Mouse (Mus musculus): ENCODE measurements around the gene Fgfr2. TPM values are rescaled to one million over a fixed set of nuclear protein-coding genes. Genes with fewer than 3 reads are reported as not detected.
A peak's percentile ranks its signal among the peaks of the same experiment; 100 is the strongest.

Fgfr2 gene
- polyA plus RNA-seq, 1 experiment from 2014 or later: 20.3 TPM

GRCm38 (mm10) chr7:130731792-130732191, 2391.4 kb downstream of the Fgfr2 start:
- Histone ChIP-seq H3K4me1 (ENCODE audit: control insufficient read depth, insufficient read depth, low read length) (peaks cover 10% of the 10 kb centered on the region), H3K4me2 (ENCODE audit: low read depth, low read length) (no peak overlapping the region), H3K9me3 (replicated peaks; ENCODE audit: control insufficient read depth, low read length) (no peaks in the 10 kb centered on the region), H3K9ac (ENCODE audit: low read length) (no peak overlapping the region), H3K4me3 (ENCODE audit: low read length) (no peak overlapping the region), H3K27ac (ENCODE audit: low read length) (no peak overlapping the region), H3K27me3 (ENCODE audit: control insufficient read depth, insufficient read depth, low read length) (no peaks in the 10 kb centered on the region), H3K36me3 (ENCODE audit: control insufficient read depth, insufficient read depth) (peaks cover 35% of the 10 kb centered on the region)
- no peak for ATAC-seq (replicated peaks; ENCODE audit: extremely low read depth, insufficient read depth, low FRiP score)
- WGBS: 85% methylated on average over 7 of the region's 7 CpGs

GRCm38 (mm10) chr7:130727560-130727959, 2395.6 kb downstream of the Fgfr2 start:
- Histone ChIP-seq H3K27me3 (ENCODE audit: control insufficient read depth, insufficient read depth, low read length) (no peaks in the 10 kb centered on the region), H3K9me3 (replicated peaks; ENCODE audit: control insufficient read depth, low read length) (no peaks in the 10 kb centered on the region), H3K4me1 (ENCODE audit: control insufficient read depth, insufficient read depth, low read length) (peaks cover 22% of the 10 kb centered on the region), H3K9ac (ENCODE audit: low read length) (no peak overlapping the region), H3K36me3 (ENCODE audit: control insufficient read depth, insufficient read depth) (peaks cover 12% of the 10 kb centered on the region; the same call in 1 of the 2 replicates), H3K4me3 (ENCODE audit: low read length) (no peak overlapping the region), H3K27ac (ENCODE audit: low read length) (peak overlapping the region; percentile 54), H3K4me2 (ENCODE audit: low read depth, low read length) (no peak overlapping the region; the same call in 1 of the 2 replicates)
- WGBS: 82% methylated on average over 4 of the region's 4 CpGs
- ATAC-seq (replicated peaks; ENCODE audit: extremely low read depth, insufficient read depth, low FRiP score): no peak

- WGBS: 40% methylated on average over 8 of the region's 8 CpGs
- Histone ChIP-seq H3K4me1 (ENCODE audit: control insufficient read depth, insufficient read depth, low read length) (peaks cover 27% of the 10 kb centered on the region), H3K36me3 (ENCODE audit: control insufficient read depth, insufficient read depth) (peaks cover 12% of the 10 kb centered on the region; the same call in 1 of the 2 replicates), H3K9me3 (replicated peaks; ENCODE audit: control insufficient read depth, low read length) (no peaks in the 10 kb centered on the region), H3K27me3 (ENCODE audit: control insufficient read depth, insufficient read depth, low read length) (no peaks in the 10 kb centered on the region), H3K27ac (ENCODE audit: low read length) (peak overlapping the region; percentile 54), H3K4me3 (ENCODE audit: low read length) (no peak overlapping the region), H3K9ac (ENCODE audit: low read length) (no peak overlapping the region), H3K4me2 (ENCODE audit: low read depth, low read length) (peak overlapping the region; percentile 4; the same call in 1 of the 2 replicates)
- peak; percentile 58 for ATAC-seq (replicated peaks; ENCODE audit: extremely low read depth, insufficient read depth, low FRiP score)
Observed at GRCm38 (mm10) chr7:130726724-130727422, 2396.3 kb downstream of the Fgfr2 start.

GRCm38 (mm10) chr7:130726185-130726584, 2397.0 kb downstream of the Fgfr2 start:
- no peak overlapping the region for H3K4me3 ChIP-seq (ENCODE audit: low read length)
- peaks cover 27% of the 10 kb centered on the region for H3K4me1 ChIP-seq (ENCODE audit: control insufficient read depth, insufficient read depth, low read length)
- H3K27me3 ChIP-seq (ENCODE audit: control insufficient read depth, insufficient read depth, low read length): no peaks in the 10 kb centered on the region
- no peaks in the 10 kb centered on the region for H3K9me3 ChIP-seq (replicated peaks; ENCODE audit: control insufficient read depth, low read length)
- peaks cover 10% of the 10 kb centered on the region; the same call in 1 of the 2 replicates for H3K36me3 ChIP-seq (ENCODE audit: control insufficient read depth, insufficient read depth)
- WGBS: 47% methylated on average over 3 of the region's 3 CpGs
- ATAC-seq (replicated peaks; ENCODE audit: extremely low read depth, insufficient read depth, low FRiP score): no peak
- peak overlapping the region; percentile 54; the same call in 1 of the 2 replicates for H3K27ac ChIP-seq (ENCODE audit: low read length)
- H3K9ac ChIP-seq (ENCODE audit: low read length): no peak overlapping the region
- no peak overlapping the region for H3K4me2 ChIP-seq (ENCODE audit: low read depth, low read length)

GRCm38 (mm10) chr7:130720646-130721335, 2402.4 kb downstream of the Fgfr2 start:
- no peak for ATAC-seq (replicated peaks; ENCODE audit: extremely low read depth, insufficient read depth, low FRiP score)

GRCm38 (mm10) chr7:130719931-130720598, 2403.1 kb downstream of the Fgfr2 start:
- no peak for ATAC-seq (replicated peaks; ENCODE audit: extremely low read depth, insufficient read depth, low FRiP score)
- H3K9me3 ChIP-seq (replicated peaks; ENCODE audit: control insufficient read depth, low read length): no peaks in the 10 kb centered on the region
- H3K27me3 ChIP-seq (ENCODE audit: control insufficient read depth, insufficient read depth, low read length): no peaks in the 10 kb centered on the region
- peaks cover 12% of the 10 kb centered on the region for H3K36me3 ChIP-seq (ENCODE audit: control insufficient read depth, insufficient read depth)
- H3K4me2 ChIP-seq (ENCODE audit: low read depth, low read length): no peak overlapping the region
- peaks cover 12% of the 10 kb centered on the region for H3K4me1 ChIP-seq (ENCODE audit: control insufficient read depth, insufficient read depth, low read length)
- 54% methylated on average over 16 of the region's 16 CpGs for WGBS
- no peak overlapping the region for H3K9ac ChIP-seq (ENCODE audit: low read length)
- peak overlapping the region; percentile 73 for H3K27ac ChIP-seq (ENCODE audit: low read length)
- no peak overlapping the region for H3K4me3 ChIP-seq (ENCODE audit: low read length)

More at GRCm38 (mm10) chr7:130720646-130721335, 2402.4 kb downstream of the Fgfr2 start:
- H3K9ac ChIP-seq (ENCODE audit: low read length): no peak overlapping the region
- H3K9me3 ChIP-seq (replicated peaks; ENCODE audit: control insufficient read depth, low read length): no peaks in the 10 kb centered on the region
- peaks cover 15% of the 10 kb centered on the region for H3K4me1 ChIP-seq (ENCODE audit: control insufficient read depth, insufficient read depth, low read length)
- peak overlapping the region; percentile 73 for H3K27ac ChIP-seq (ENCODE audit: low read length)
- 73% methylated on average over 9 of the region's 9 CpGs for WGBS
- peaks cover 12% of the 10 kb centered on the region for H3K36me3 ChIP-seq (ENCODE audit: control insufficient read depth, insufficient read depth)
- H3K27me3 ChIP-seq (ENCODE audit: control insufficient read depth, insufficient read depth, low read length): no peaks in the 10 kb centered on the region
- H3K4me2 ChIP-seq (ENCODE audit: low read depth, low read length): no peak overlapping the region
- no peak overlapping the region for H3K4me3 ChIP-seq (ENCODE audit: low read length)

- H3K4me2 ChIP-seq (ENCODE audit: low read depth, low read length): no peak overlapping the region
- H3K27ac ChIP-seq (ENCODE audit: low read length): no peak overlapping the region
- H3K4me1 ChIP-seq (ENCODE audit: control insufficient read depth, insufficient read depth, low read length): peaks cover 14% of the 10 kb centered on the region
- ATAC-seq (replicated peaks; ENCODE audit: extremely low read depth, insufficient read depth, low FRiP score): no peak
- H3K4me3 ChIP-seq (ENCODE audit: low read length): no peak overlapping the region
- H3K9me3 ChIP-seq (replicated peaks; ENCODE audit: control insufficient read depth, low read length): no peaks in the 10 kb centered on the region
- H3K9ac ChIP-seq (ENCODE audit: low read length): no peak overlapping the region
- H3K27me3 ChIP-seq (ENCODE audit: control insufficient read depth, insufficient read depth, low read length): no peaks in the 10 kb centered on the region
- H3K36me3 ChIP-seq (ENCODE audit: control insufficient read depth, insufficient read depth): peaks cover 10% of the 10 kb centered on the region
- WGBS: 87% methylated on average over 6 of the region's 6 CpGs
Observed at GRCm38 (mm10) chr7:130716989-130717388, 2406.2 kb downstream of the Fgfr2 start.

GRCm38 (mm10) chr7:130716341-130716740, 2406.8 kb downstream of the Fgfr2 start:
- H3K27me3 ChIP-seq (ENCODE audit: control insufficient read depth, insufficient read depth, low read length): no peaks in the 10 kb centered on the region
- peaks cover 14% of the 10 kb centered on the region for H3K4me1 ChIP-seq (ENCODE audit: control insufficient read depth, insufficient read depth, low read length)
- peaks cover 10% of the 10 kb centered on the region for H3K36me3 ChIP-seq (ENCODE audit: control insufficient read depth, insufficient read depth)
- no peak overlapping the region for H3K4me3 ChIP-seq (ENCODE audit: low read length)
- H3K9ac ChIP-seq (ENCODE audit: low read length): no peak overlapping the region
- H3K9me3 ChIP-seq (replicated peaks; ENCODE audit: control insufficient read depth, low read length): no peaks in the 10 kb centered on the region
- H3K27ac ChIP-seq (ENCODE audit: low read length): no peak overlapping the region
- no peak for ATAC-seq (replicated peaks; ENCODE audit: extremely low read depth, insufficient read depth, low FRiP score)
- no peak overlapping the region for H3K4me2 ChIP-seq (ENCODE audit: low read depth, low read length)
- WGBS: 87% methylated on average over 4 of the region's 4 CpGs
